Mouse (Mus musculus) CD4-positive, CD25-positive, alpha-beta regulatory T cell, adult 9 weeks (primary cell): ENCODE results near the gene Olfr1263. TPM values are rescaled to one million over a fixed set of nuclear protein-coding genes. Genes with fewer than 3 reads are reported as not detected.

Experiments used
- polyA plus RNA-seq: library from polyadenylated mRNA; unstranded; fragments of 100-300 nt; shearing (Covaris generic); gene quantifications from one replicate; pipeline ENCODE4 v1.2.1, GENCODE M21; 2017

The Olfr1263 gene
- not detected for polyA plus RNA-seq

DNA sequence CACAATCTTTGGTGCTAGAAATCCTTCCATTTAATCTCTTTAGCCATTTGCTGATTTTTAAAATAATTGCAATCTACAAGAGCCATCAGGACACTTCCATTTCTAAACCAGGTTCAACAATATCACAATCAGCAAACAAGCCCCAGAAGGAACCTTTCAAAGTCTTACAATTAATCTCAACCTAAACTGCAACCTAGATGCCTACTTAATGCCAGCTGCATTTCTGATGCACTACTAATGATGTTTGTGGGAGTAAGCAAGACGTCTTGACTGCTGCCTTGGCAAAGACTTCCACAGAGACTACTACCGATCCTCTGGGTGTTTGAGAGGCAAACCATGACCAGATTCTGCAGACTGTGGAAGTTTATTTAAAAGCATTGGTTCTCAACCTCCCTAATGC is at the start of gene Olfr1263:
Gene Olfr1263 (plus strand): TSS at position 301 of the 400 bp plus-strand sequence.

DNA sequence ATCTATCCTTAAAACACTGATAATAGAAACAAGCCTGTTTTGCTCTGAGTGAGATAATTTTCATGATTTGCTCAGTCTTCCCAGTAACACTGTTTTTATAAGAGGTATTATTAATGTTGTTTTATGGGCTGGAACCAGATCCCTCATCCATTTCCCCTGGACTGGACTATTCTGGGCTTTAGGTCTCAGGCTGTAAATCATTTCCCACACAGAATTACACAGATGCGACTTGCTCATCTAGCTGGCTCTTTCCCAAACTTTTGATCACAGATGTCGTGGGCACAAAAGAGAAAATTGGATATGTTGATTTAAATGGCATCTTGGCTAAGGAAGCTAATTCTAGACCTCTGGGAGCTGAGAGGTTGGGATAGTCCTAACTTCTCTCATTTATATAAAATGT is 37.7 kb upstream of the Olfr1263 start, which contains the start of gene Olfr1260:
Gene Olfr1260 (plus strand): TSS at position 157 of the 400 bp plus-strand sequence.

DNA sequence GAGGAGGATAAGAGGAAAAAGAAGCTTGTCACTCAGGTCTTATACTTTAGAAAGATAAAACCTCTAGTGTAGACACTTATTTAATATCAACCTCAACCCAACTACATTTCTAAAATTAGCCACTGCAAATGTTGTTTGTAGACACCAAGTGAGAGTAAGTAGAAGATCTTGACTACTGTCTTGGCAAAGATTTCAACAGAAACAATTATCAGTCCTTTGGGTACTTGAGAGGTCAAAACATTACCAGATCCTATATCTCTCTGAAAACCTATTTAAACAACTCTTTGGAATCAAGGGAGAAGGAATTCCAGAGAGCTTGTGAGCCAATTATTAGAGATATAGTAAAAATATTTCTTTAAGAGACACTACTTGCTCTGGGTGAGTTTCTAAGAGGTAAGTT is 21.0 kb upstream of the Olfr1263 start, which contains the start of gene Olfr1261:
Gene Olfr1261 (plus strand): TSS at position 301 of the 400 bp plus-strand sequence.

DNA sequence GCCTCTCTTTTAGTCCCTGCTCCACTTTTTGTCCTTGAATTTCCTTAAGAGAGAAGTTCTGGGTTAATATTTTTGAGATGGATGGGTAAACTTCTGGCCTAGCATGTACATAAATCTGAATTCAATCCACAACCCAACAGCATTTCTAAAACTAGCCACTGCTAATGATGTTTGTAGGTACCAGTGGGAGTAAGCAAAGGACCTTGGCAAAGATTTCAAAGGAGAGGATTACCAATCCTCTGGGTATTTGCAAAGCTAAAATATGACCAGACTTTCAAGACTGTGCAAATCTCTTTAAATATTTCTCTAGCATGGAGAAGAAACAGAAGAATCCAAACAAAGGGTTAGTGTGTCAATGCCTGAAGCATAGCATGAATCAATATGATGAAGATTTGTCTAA is 12.1 kb upstream of the Olfr1263 start, which contains the start of gene Olfr1262:
Gene Olfr1262 (plus strand): TSS at position 301 of the 400 bp plus-strand sequence.

DNA sequence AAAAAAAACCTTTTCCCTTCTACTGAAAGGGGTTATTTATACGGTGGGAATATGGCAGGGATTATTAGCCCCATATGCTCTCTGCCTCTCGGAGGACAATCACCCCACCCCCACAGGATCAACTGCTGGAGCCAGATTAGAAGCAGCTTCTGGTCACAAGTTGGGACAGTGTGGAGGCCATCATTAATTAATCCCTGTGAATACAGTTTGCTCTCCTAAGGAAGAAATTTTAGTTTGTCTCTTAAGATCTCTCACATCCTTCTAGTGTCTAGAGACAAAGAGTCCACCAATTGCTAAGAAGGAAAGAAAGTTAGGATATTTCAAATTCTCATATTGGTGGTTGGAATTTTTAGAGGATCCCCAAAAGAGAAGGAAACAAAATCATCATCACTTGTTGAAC is 13.5 kb downstream of the Olfr1263 start, which contains the start of gene Olfr1264:
Gene Olfr1264 (minus strand): TSS at position 101 of the 400 bp plus-strand sequence.

DNA sequence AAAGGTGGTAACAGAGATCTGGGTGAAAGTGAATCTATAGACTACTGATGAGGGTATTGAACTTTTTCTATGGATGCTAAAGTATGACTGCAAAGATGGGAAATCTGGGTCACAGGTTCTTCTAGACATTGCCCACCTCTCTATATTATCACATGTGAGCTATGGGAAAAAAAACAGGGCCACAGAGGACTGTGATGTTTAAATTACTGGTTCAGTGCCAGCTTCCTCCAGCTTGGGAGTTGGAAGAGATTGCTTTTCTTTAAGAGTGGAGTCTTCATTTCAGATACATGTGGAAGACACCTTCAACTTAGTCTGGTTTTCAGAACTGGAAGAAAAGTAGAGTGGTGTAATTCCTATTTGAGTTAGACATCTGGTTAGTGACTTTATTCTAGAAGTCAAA is 23.1 kb downstream of the Olfr1263 start, which contains the start of gene Olfr1265:
Gene Olfr1265 (plus strand): TSS at position 301 of the 400 bp plus-strand sequence.

DNA sequence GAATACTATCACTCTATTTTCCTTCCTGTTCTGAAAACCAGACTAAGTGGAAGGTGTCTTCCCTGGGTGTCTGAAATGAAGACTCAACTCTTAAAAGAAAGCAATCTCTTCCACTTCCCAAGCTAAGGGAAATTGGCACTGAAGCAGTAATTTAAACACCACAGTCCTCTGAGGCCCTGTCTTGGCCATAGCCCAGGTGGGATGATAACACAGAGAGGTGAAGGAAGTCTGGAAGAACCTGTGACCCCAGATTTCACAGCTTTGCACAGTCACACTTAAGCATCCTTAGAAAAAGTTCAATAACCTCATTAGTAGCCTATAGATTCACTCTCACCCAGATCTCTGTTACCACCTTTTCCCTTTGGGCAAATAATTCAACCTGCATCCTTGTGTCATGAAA is 51.6 kb downstream of the Olfr1263 start, which contains the start of gene Olfr140:
Gene Olfr140 (minus strand): TSS at position 101 of the 400 bp plus-strand sequence.

Other genes starting within 250 kb of the Olfr1263 start
- gene Olfr1254, start 218.5 kb upstream of the Olfr1263 start, polyA plus RNA-seq = not detected
- not detected for gene Olfr1255, start 200.1 kb upstream of the Olfr1263 start, polyA plus RNA-seq
- not detected for gene Olfr1256, start 170.6 kb upstream of the Olfr1263 start, polyA plus RNA-seq
- not detected for gene Olfr48, start 163.9 kb upstream of the Olfr1263 start, polyA plus RNA-seq
- gene Olfr1257, start 133.7 kb upstream of the Olfr1263 start, polyA plus RNA-seq = not detected
- 0.04 TPM for gene Olfr1258, start 84.8 kb upstream of the Olfr1263 start, polyA plus RNA-seq
- not detected for gene Olfr1259, start 63.5 kb upstream of the Olfr1263 start, polyA plus RNA-seq
- not detected for gene Olfr1260, start 37.8 kb upstream of the Olfr1263 start, polyA plus RNA-seq
- not detected for gene Olfr1261, start 20.9 kb upstream of the Olfr1263 start, polyA plus RNA-seq
- gene Olfr1262, start 12.0 kb upstream of the Olfr1263 start, polyA plus RNA-seq = not detected
- gene Olfr1264, start 13.4 kb downstream of the Olfr1263 start, polyA plus RNA-seq = not detected
- gene Olfr1265, start 23.2 kb downstream of the Olfr1263 start, polyA plus RNA-seq = not detected
- gene Olfr140, start 51.5 kb downstream of the Olfr1263 start, polyA plus RNA-seq = not detected
- gene Olfr1269, start 109.3 kb downstream of the Olfr1263 start, polyA plus RNA-seq = not detected
- not detected for gene Olfr32, start 130.2 kb downstream of the Olfr1263 start, polyA plus RNA-seq
- gene Olfr1270, start 141.0 kb downstream of the Olfr1263 start, polyA plus RNA-seq = not detected
- gene Olfr1506, start 212.4 kb downstream of the Olfr1263 start, polyA plus RNA-seq = not detected
- gene Olfr142, start 245.5 kb downstream of the Olfr1263 start, polyA plus RNA-seq = not detected